Mouse (Mus musculus) heart, postnatal 4 days (tissue): Measurements from ENCODE around the gene Ccdc89. TPM values are rescaled to one million over a fixed set of nuclear protein-coding genes. Genes with fewer than 3 reads are reported as not detected.

Experiments used
- DNase-seq: peaks from one replicate; pipeline ENCODE4 v3.0.0; 2021
- total RNA-seq, 2 experiments: library from RNA; stranded (reverse); gene quantifications; 2 replicates each; pipeline ENCODE4 v1.2.3; 2021

Ccdc89 gene
- total RNA-seq, 2 experiments from 2014 or later: 0.38 to 0.52 TPM

DNA sequence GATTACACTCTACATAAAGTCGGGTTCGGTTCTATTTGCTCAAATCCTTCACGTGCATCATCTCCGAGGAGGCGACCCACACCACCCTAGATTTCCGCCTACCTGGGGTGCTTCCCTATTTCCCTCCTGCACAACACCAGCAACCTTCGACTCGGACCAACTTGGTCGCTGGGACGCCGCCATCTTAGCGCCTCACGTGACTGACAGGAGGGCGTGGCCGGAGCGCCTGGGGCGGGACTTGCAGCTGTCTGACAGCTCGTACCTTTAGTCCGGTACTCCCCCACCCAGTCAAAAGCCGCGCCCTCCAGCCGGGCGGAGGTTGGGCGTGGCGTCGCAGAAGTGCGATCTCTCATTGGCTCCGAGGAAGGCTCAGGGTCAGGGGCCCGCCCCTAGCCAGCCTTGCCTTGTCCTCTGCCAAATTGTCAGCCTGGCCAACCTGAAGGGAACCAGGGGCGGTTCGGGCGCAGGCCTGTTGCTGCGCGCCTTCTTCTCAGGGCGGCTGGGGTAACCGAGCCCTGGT, 49.5 kb downstream of the Ccdc89 start, which contains the start of gene Tmem126b:
TSS of gene Tmem126b (minus strand) at position 209 of the 520 bp plus-strand sequence.
- peak; percentile 99 for DNase-seq

DNA sequence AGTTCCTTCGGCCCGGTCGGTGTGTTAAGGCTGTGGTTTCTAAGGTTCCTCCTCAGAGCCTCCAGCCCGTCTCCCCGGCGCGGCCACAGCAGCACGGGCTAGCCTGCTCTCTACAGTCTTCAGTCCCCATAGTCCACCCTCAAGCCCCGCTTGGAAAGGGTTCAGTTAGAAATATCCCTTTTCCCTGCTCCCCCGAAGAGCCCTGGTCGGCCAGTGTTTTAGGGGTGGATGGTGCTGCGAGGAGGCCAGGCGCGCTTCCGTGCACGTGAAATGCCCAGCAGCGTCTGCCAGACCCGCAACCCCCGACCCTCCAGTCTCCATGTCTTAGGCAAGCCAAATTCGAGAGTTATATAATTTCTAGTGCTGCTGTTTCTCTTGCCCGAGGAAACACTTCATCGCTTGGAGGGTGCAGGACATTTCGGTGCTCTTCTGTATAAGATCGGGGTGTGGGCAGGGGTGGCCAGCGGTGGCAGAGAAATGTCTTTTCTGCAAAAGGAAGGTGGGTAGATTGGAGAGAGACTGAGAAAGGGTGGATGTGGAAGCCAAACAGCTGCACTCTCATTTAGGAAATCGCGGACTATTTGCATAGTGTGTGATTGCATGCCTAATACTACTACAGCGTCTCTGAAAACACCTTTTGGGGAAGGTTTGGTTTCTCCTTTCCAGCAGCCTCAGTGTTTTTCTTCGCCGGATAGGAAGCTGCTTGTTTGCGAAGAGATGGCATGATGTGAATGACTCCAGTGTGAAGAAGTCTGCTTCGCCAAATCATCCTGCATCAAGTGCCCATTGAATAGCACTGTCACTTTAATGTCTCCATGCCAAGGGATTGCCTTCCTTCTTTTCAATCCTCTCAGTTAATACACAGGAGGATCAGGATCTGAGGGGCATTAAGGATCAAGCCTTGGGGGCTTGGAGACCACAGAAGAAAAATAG, 50.2 kb downstream of the Ccdc89 start, which contains the start of gene Dlg2:
TSS of gene Dlg2 (plus strand) at position 360 of the 933 bp plus-strand sequence.
- DNase-seq: no peak

Other genes with a start within 250 kb of the Ccdc89 start
- not detected for gene Ccdc83, start 160.8 kb upstream of the Ccdc89 start, total RNA-seq
- gene Sytl2, start 124.3 kb upstream of the Ccdc89 start, total RNA-seq: 10 to 100 TPM; 15.5 to 15.9 TPM
- 10 to 100 TPM; 34.4 to 37.6 TPM for gene Crebzf, start 16.2 kb downstream of the Ccdc89 start, total RNA-seq
- 10 to 100 TPM; 94.6 to 98.6 TPM for gene Tmem126a, start 30.7 kb downstream of the Ccdc89 start, total RNA-seq
- gene Tmem126b, start 49.4 kb downstream of the Ccdc89 start, total RNA-seq: 10 to 100 TPM; 13.2 to 14.3 TPM
- 1 to 10 TPM; 2.7 to 2.9 TPM for gene Dlg2, start 50.1 kb downstream of the Ccdc89 start, total RNA-seq